Mouse (Mus musculus): ENCODE results near the gene Cgn.

DNA sequence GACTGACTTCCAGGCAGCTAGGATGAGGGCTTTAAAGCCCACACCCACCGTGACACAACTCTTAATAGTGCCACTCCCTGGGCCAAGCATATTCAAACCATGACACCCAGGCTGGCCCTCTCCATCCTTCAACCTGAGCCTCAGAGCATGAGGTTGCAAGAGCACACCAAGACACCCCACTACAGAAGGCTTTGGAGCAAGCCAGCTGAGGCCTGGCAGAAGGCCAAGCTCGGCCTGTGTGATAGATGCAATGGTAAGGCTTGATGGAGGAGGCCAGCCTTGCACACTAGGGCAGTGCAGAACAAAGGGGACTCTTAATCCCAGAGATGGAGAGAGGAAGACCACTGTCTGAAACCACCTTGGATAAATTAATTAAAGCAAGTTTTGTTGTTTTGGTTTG is 3.2 kb upstream of the Cgn start:
- no peak for TF ChIP-seq POLR2A (IDR thresholded peaks at IDR 0.05; ENCODE audit: insufficient read depth, low read depth, low read length)
- TF ChIP-seq CTCF (IDR thresholded peaks at IDR 0.05) = no peak

Data from heart, adult 2 months (tissue).